Mouse (Mus musculus): ENCODE measurements around the gene Pcare. TPM values are rescaled to one million over a fixed set of nuclear protein-coding genes. Genes with fewer than 3 reads are reported as not detected.

Pcare gene
- polyA plus RNA-seq, 2 experiments from 2014 or later = not detected

DNA sequence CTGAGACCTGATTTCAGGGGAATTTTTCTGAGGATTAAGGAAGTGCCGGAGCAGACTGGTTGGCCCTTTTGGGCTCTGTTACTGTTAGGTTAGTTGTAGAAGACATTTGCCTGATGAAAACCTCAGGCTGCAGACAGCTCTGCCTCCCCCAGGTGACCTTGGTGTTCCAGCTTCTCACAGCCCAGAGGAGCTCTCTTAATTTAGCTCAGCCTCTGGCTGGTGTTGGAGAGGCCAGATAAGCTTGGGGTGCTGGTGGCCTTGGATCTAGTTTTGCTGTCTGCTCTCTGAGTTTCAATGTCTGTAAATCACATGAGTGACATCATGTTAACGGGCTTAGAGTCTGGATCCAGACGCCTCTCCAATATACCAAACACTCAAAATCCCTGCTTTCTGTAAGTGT is 31.7 kb downstream of the Pcare start:
- ATAC-seq = no peak

DNA sequence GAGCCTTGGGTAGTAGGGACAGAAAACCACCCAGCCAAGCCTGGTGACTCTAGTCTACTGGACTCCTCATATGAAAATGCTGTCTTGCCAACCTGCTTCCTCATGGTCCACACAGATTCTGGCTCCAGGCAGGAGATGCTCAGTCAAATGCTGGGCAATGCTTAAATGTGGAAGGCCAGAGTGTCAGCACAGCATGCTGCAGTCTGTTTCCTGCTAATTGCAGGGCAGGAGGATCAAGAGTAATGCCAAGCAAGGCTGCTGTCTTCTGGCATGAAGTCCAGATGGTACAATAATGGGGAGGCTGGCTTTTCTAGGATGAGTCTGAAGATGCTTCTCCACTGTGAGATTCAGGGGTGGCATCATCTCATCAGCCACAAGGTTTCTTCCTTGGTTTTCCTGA is 32.3 kb downstream of the Pcare start:
- ATAC-seq = no peak

DNA sequence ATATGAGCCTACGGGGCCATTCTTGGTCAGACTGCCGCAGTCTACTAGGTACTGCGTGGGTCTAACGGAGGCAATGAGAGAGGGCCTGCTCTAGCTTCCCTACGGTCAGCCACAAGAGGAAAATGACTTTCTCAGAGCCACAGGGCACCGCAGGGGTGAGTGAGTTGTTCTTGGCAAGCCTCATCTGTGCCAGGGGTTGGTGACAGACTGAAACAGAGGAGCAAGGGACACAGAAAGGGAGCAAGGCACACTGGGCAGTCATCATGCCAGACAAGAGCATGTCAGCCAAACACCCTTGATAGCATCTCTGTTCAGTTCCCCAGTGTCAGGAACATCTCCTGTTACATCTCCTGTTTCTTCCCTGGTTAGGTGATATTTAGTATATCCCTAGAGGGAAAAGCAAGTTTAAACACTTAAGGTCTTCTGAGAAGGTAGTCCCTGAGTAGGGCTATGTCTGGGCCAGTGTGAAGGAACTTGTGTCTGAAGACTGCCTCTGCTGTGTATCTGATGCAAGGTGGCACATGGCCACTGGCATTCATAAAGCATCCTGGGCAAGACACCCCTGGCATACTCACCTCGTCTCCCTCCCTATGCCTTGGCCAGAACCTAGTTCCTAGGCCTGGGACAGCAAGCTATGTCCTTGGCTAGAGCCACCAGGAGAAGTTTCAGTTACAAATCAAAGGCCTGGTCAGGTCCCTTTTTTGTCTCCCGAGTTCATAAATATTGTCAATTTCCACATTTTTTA is 34.6 kb downstream of the Pcare start:
- ATAC-seq = no peak

DNA sequence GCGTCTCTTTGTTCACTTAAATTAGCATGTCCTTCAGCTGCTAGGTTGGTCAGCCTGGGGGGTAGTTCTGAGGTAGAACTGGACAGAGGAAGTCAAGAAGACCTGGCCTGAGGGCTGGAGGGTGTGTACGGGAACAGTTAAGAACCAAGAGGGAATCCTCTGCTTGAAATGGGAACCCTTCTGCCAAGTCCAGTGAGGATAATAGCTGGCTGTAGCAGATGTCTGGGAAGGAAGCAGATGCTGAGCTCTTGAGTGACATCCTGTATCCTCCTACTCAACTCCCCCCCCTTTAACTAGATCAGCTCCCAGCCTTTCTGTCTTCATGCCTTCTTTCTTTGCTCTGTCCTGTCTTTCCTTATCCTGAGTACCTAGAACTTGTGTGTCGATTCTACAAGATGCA is 37.7 kb downstream of the Pcare start:
- no peak for ATAC-seq

- ATAC-seq = no peak
Observed at GRCm38 (mm10) chr17:71712279-71712678, 40.4 kb downstream of the Pcare start.

- no peak for ATAC-seq
Observed at GRCm38 (mm10) chr17:71707715-71708114, 45.0 kb downstream of the Pcare start.

- ATAC-seq = no peak
Observed at GRCm38 (mm10) chr17:71705550-71706480, 46.9 kb downstream of the Pcare start.

- ATAC-seq = no peak
Observed at GRCm38 (mm10) chr17:71705113-71705512, 47.6 kb downstream of the Pcare start.

- ATAC-seq = no peak
Observed at GRCm38 (mm10) chr17:71698619-71698956, 54.1 kb downstream of the Pcare start.

DNA sequence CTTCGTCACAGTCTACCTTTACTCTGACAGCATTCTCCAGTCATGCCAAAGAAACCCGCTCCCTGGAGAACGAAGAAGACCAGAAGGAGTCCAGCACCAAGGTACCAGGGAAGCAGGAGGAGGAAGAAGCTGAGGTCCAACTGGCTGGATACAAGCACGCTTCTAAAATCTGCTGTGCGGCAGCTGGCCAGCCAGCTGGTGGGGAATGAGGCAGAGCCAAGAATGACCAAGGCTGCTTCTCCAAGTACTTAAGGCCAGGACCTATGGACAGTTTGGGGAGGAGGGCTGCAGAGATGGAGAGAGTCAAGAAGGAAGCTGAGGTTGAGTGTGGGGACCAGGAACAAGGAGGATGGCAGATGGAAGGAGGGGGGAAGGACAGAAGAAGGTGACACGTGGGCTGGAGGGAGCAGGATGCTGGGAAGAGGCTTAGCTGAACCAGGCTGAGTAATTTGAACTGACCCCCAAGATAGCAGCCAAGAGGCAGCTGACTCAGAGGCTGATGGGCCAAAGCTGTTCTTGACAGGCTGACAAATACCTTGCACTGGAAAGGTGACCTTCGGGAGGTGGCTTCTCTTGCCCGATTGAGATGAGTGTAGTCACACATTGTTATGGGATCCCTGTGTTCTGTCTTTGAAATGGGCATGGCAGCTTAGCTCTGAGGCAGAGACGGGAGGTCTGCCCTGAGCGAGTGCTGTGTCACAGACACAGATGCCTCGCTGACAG is 54.6 kb downstream of the Pcare start:
- no peak for ATAC-seq

- no peak for ATAC-seq
Observed at GRCm38 (mm10) chr17:71696396-71696795, 56.3 kb downstream of the Pcare start.

- ATAC-seq = no peak
Observed at GRCm38 (mm10) chr17:71695716-71696315, 56.9 kb downstream of the Pcare start.

GRCm38 (mm10) chr17:71695151-71695550 is 57.5 kb downstream of the Pcare start:
- no peak for ATAC-seq

DNA sequence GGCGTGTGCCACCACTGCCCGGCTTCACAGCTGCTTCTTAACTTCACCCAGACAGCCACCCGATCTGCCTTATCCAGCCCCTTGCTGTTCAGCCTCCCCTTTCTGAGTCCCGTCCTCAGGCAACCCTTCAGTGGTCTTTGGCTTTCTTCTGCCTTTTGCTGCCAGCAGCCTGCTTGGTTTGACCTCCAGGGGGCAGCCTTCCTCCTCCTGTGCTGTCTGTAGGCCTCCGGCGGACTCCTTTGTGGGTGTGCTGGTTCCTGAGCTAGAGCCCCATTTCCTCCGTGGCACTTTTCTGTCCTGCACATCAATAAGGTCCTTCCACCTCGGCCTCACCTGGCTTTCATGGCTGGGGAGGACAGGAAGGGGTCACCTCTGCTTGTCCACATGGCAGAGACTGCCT is 58.9 kb downstream of the Pcare start:
- no peak for ATAC-seq

Other genes with a start within 250 kb of the Pcare start
- gene Ndc80, start 226.0 kb downstream of the Pcare start, polyA plus RNA-seq (2017; shearing (Covaris generic)) = 10 to 100 TPM; 11.1 to 20.0 TPM
- 1 to 10 TPM; 1.1 to 2.2 TPM for gene Spdya, start 200.8 kb downstream of the Pcare start, polyA plus RNA-seq (2017; shearing (Covaris generic))
- 100 to 1,000 TPM; 134 to 151 TPM for gene Wdr43, start 137.0 kb downstream of the Pcare start, polyA plus RNA-seq (2017; shearing (Covaris generic))
- not detected for gene Togaram2, start 79.6 kb downstream of the Pcare start, polyA plus RNA-seq (2017; shearing (Covaris generic))
- gene Clip4, start 15.6 kb upstream of the Pcare start, polyA plus RNA-seq (2017; shearing (Covaris generic)) = not detected

Measured in CD4-positive, CD25-positive, alpha-beta regulatory T cell, adult 4 months (primary cell).